Mouse (Mus musculus): ENCODE measurements around the gene Igfn1. TPM values are rescaled to one million over a fixed set of nuclear protein-coding genes. Genes with fewer than 3 reads are reported as not detected.

Igfn1 gene
- polyA plus RNA-seq, 1 experiment from 2014 or later: 0.04 TPM

- DNase-seq (ENCODE audit: low spot score, missing footprints) (no peak), ATAC-seq (ENCODE audit: low FRiP score) (no peak)
- Histone ChIP-seq H3K9me3 (ENCODE audit: control insufficient read depth, low read length) (no peaks in the 10 kb centered on the region), H3K27ac (ENCODE audit: low read depth, low read length) (no peak overlapping the region), H3K9ac (ENCODE audit: low read length) (no peak overlapping the region), H3K36me3 (ENCODE audit: control insufficient read depth, insufficient read depth, low read length) (no peaks in the 10 kb centered on the region), H3K27me3 (ENCODE audit: control insufficient read depth, insufficient read depth, low read length) (no peaks in the 10 kb centered on the region), H3K4me1 (ENCODE audit: control insufficient read depth, insufficient read depth, low read length) (no peaks in the 10 kb centered on the region), H3K4me3 (ENCODE audit: low read depth, low read length) (no peak overlapping the region), H3K4me2 (no peak overlapping the region)
- 82% methylated on average over 11 of the region's 11 CpGs for WGBS
Measured at GRCm38 (mm10) chr1:135906736-135907135, 99.4 kb downstream of the Igfn1 start.

Other genes starting within 250 kb of the Igfn1 start
- gene Phlda3, start 240.2 kb downstream of the Igfn1 start, polyA plus RNA-seq (2014; fragmentation: Nextera tagmentation; extraction: Ambion mirVana): 16.9 and 19.4 TPM in 2 replicates
- 0.95 and 1.3 TPM in 2 replicates for gene Tnni1, start 226.9 kb downstream of the Igfn1 start, polyA plus RNA-seq (2014; fragmentation: Nextera tagmentation; extraction: Ambion mirVana)
- gene Lad1, start 187.7 kb downstream of the Igfn1 start, polyA plus RNA-seq (2014; fragmentation: Nextera tagmentation; extraction: Ambion mirVana): 0.36 and 0.37 TPM in 2 replicates
- 0.82 and 0.92 TPM in 2 replicates for gene Tnnt2, start 170.0 kb downstream of the Igfn1 start, polyA plus RNA-seq (2014; fragmentation: Nextera tagmentation; extraction: Ambion mirVana)
- 0.04 and 0.11 TPM in 2 replicates for gene Pkp1, start 87.1 kb downstream of the Igfn1 start, polyA plus RNA-seq (2014; fragmentation: Nextera tagmentation; extraction: Ambion mirVana)
- gene Tmem9, start 1.8 kb upstream of the Igfn1 start, polyA plus RNA-seq (2014; fragmentation: Nextera tagmentation; extraction: Ambion mirVana): 58.8 and 60.9 TPM in 2 replicates
- not detected in 2 replicates for gene Ascl5, start 44.5 kb upstream of the Igfn1 start, polyA plus RNA-seq (2014; fragmentation: Nextera tagmentation; extraction: Ambion mirVana)
- 0.06 and 0.23 TPM in 2 replicates for gene Cacna1s, start 46.4 kb upstream of the Igfn1 start, polyA plus RNA-seq (2014; fragmentation: Nextera tagmentation; extraction: Ambion mirVana)
- 11.9 and 12.9 TPM in 2 replicates for gene Kif21b, start 125.0 kb upstream of the Igfn1 start, polyA plus RNA-seq (2014; fragmentation: Nextera tagmentation; extraction: Ambion mirVana)
- gene Mroh3, start 206.5 kb upstream of the Igfn1 start, polyA plus RNA-seq (2014; fragmentation: Nextera tagmentation; extraction: Ambion mirVana): 0.73 and 0.75 TPM in 2 replicates
- 10.8 and 12.7 TPM in 2 replicates for gene Inava, start 227.9 kb upstream of the Igfn1 start, polyA plus RNA-seq (2014; fragmentation: Nextera tagmentation; extraction: Ambion mirVana)